Mouse (Mus musculus) liver, embryonic 14.5 days (tissue): ENCODE measurements around the gene Tas1r3. TPM values are rescaled to one million over a fixed set of nuclear protein-coding genes. Genes with fewer than 3 reads are reported as not detected.
A peak's percentile ranks its signal among the peaks of the same experiment; 100 is the strongest.

ENCODE experiments used
- ATAC-seq: fragments of 200-750 bp; cut with Nextera tagmentation; 2 replicates; pipeline ENCODE4 v1.8.0; 2017; ENCODE audit warnings: moderate number of reproducible peaks, mild to moderate bottlenecking, moderate library complexity; ENCODE audit not compliant: insufficient read depth
- DNase-seq, 3 experiments: peaks; one replicate each; pipeline ENCODE4 v3.0.0-alpha.2; 2012 to 2013; ENCODE audit warnings: low read depth in 3 of 3, low spot score in 3 of 3
- H3K27ac ChIP-seq: fragments of 300-500 bp; sonication (generic); 2 replicates; pipeline ENCODE4 v1.5.1; 2014; ENCODE audit warnings: moderate library complexity, mild to moderate bottlenecking, control low read depth, inconsistent platforms
- H3K27me3 ChIP-seq: fragments of 300-500 bp; sonication (generic); 2 replicates; pipeline ENCODE4 v1.6.1; 2014; ENCODE audit warnings: mild to moderate bottlenecking, low read length, moderate library complexity; ENCODE audit not compliant: control insufficient read depth, insufficient read depth
- H3K36me3 ChIP-seq: fragments of 300-500 bp; sonication (generic); replicated peaks from 2 replicates; pipeline ENCODE4 v1.6.1; 2014; ENCODE audit warnings: low read depth; ENCODE audit not compliant: control insufficient read depth, insufficient read depth
- H3K4me1 ChIP-seq, 2 experiments: fragments of 200-500 bp in 1 of 2; fragments of 300-500 bp in 1 of 2; sonication (generic) in 1 of 2; replicated peaks; 2 replicates each; pipeline ENCODE4 v1.6.1; 2012 to 2014; ENCODE audit warnings: antibody characterized with exemption in 1 of 2, inconsistent platforms in 1 of 2, low read length in 1 of 2; ENCODE audit not compliant: control insufficient read depth in 2 of 2, insufficient read depth in 2 of 2
- H3K4me2 ChIP-seq: fragments of 300-500 bp; sonication (generic); 2 replicates; pipeline ENCODE4 v1.6.1; 2014; ENCODE audit warnings: low read depth, mild to moderate bottlenecking, control low read depth, moderate library complexity
- H3K4me3 ChIP-seq, 2 experiments: fragments of 200-500 bp in 1 of 2; fragments of 300-500 bp in 1 of 2; sonication (generic) in 1 of 2; 2 replicates each; pipeline ENCODE4 v1.5.1; 2012 to 2014; ENCODE audit warnings: low read depth in 2 of 2, low read length in 2 of 2, mild to moderate bottlenecking in 2 of 2, control low read depth in 1 of 2, inconsistent platforms in 1 of 2, moderate library complexity in 1 of 2; ENCODE audit not compliant: insufficient read depth in 1 of 2
- H3K9ac ChIP-seq: fragments of 300-500 bp; sonication (generic); replicated peaks from 2 replicates; pipeline ENCODE4 v1.6.1; 2014; ENCODE audit warnings: mild to moderate bottlenecking, control low read depth, moderate library complexity
- H3K9me3 ChIP-seq: fragments of 300-500 bp; sonication (generic); 2 replicates; pipeline ENCODE4 v1.6.1; 2016; ENCODE audit warnings: low read length, mixed read lengths; ENCODE audit not compliant: control insufficient read depth
- CTCF ChIP-seq: IDR thresholded peaks from 2 replicates; pipeline ENCODE4 v1.5.1; 2016; ENCODE audit warnings: antibody characterized with exemption, low read depth, control low read depth
- EP300 ChIP-seq: IDR thresholded peaks from 2 replicates; pipeline ENCODE4 v1.6.1; 2016; ENCODE audit warnings: antibody characterized with exemption, low read depth
- WGBS: fragments of 180-500 bp; shearing (Covaris S2); extraction: QIAGEN DNeasy Blood & Tissue Kit; methylation state at CpG from one replicate; pipeline ENCODE4 v1.1.7; 2014; ENCODE audit not compliant: insufficient replicate concordance; 5-methylcytosine and 5-hydroxymethylcytosine counted together
- polyA plus RNA-seq, 2 experiments: library from polyadenylated mRNA; depleted of rRNA in 1 of 2; stranded (reverse) in 1 of 2; unstranded in 1 of 2; fragments of >200 nt; fragmentation: Nextera tagmentation in 1 of 2; extraction: Ambion mirVana in 1 of 2; gene quantifications; 2 replicates each; pipeline versions ENCODE4 v1.2.1 to v1.2.3; 2012 to 2014

Gene Tas1r3
- polyA plus RNA-seq, 2 experiments = 0.04 to 0.08 TPM

DNA sequence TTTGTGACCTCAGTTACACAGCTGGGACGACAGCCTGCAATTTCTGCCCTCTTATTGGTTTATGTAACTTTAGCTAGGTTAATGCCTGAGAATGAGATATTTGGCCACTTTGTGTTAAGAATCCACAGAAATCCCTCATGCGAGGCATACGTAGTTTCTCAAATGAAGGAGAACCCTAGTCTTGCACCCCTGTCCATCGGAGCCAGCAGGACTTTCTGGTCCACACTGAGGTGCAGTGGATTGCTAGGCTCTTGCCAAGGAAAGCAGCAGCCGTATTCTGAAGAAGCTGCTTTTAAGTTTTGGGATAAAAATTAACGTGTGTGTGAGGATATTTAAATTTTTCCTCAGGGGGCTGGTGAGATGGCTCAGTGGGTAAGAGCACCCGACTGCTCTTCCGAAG lies 32.6 kb downstream of the Tas1r3 start:
- peak overlapping the region; percentile 85 for H3K4me2 ChIP-seq
- H3K9ac ChIP-seq = peak overlapping the region; percentile 45; the same call in 1 of the 2 replicates
- DNase-seq (no peak), ATAC-seq (no peak)
- H3K4me3 ChIP-seq = peak overlapping the region; percentile 43 to 95; a peak in 3 of 4 replicates
- no peaks in the 10 kb centered on the region for H3K9me3 ChIP-seq
- H3K27me3 ChIP-seq = no peaks in the 10 kb centered on the region
- H3K36me3 ChIP-seq = peaks cover 27% of the 10 kb centered on the region
- peak overlapping the region; percentile 51; the same call in 1 of the 2 replicates for H3K27ac ChIP-seq
- TF ChIP-seq CTCF (no peak), EP300 (no peak)
- WGBS = 48% methylated on average over 8 of the region's 8 CpGs
- H3K4me1 ChIP-seq = peaks cover 6 to 13% of the 10 kb centered on the region in 2 experiments; a peak in 3 of 4 replicates

GRCm38 (mm10) chr4:155829866-155830265 lies 33.3 kb downstream of the Tas1r3 start:
- TF ChIP-seq EP300 (no peak), CTCF (no peak)

GRCm38 (mm10) chr4:155823443-155823842 lies 39.7 kb downstream of the Tas1r3 start:
- Histone ChIP-seq H3K27me3 (no peaks in the 10 kb centered on the region), H3K4me1 (no peaks in the 10 kb centered on the region), H3K4me2 (no peak overlapping the region), H3K9ac (no peak overlapping the region), H3K27ac (no peak overlapping the region), H3K36me3 (peaks cover 86% of the 10 kb centered on the region), H3K9me3 (no peaks in the 10 kb centered on the region), H3K4me3 (no peak overlapping the region)
- TF ChIP-seq EP300 (no peak), CTCF (no peak)
- DNase-seq (no peak), ATAC-seq (no peak)
- WGBS = 95% methylated on average over 16 of the region's 16 CpGs

More at GRCm38 (mm10) chr4:155829866-155830265, 33.3 kb downstream of the Tas1r3 start:
- H3K27me3 ChIP-seq = no peaks in the 10 kb centered on the region
- H3K9me3 ChIP-seq = no peaks in the 10 kb centered on the region
- H3K4me1 ChIP-seq = peaks cover 6 to 13% of the 10 kb centered on the region in 2 experiments; a peak in 3 of 4 replicates
- 83% methylated on average over 4 of the region's 4 CpGs for WGBS
- no peak overlapping the region for H3K4me3 ChIP-seq
- H3K27ac ChIP-seq = no peak overlapping the region
- no peak overlapping the region for H3K9ac ChIP-seq
- no peak for DNase-seq
- peaks cover 32% of the 10 kb centered on the region for H3K36me3 ChIP-seq
- ATAC-seq = no peak
- no peak overlapping the region; the same call in 1 of the 2 replicates for H3K4me2 ChIP-seq

- Histone ChIP-seq H3K9ac (no peak overlapping the region), H3K36me3 (peaks cover 90% of the 10 kb centered on the region), H3K27ac (no peak overlapping the region), H3K4me2 (no peak overlapping the region), H3K4me1 (no peaks in the 10 kb centered on the region), H3K4me3 (no peak overlapping the region), H3K9me3 (no peaks in the 10 kb centered on the region), H3K27me3 (no peaks in the 10 kb centered on the region)
- ATAC-seq (no peak), DNase-seq (no peak)
- WGBS = 78% methylated on average over 7 of the region's 7 CpGs
- TF ChIP-seq CTCF (peak; percentile 48), EP300 (no peak)
These were observed 42.1 kb downstream of the Tas1r3 start for GRCm38 (mm10) chr4:155821025-155821424.

DNA sequence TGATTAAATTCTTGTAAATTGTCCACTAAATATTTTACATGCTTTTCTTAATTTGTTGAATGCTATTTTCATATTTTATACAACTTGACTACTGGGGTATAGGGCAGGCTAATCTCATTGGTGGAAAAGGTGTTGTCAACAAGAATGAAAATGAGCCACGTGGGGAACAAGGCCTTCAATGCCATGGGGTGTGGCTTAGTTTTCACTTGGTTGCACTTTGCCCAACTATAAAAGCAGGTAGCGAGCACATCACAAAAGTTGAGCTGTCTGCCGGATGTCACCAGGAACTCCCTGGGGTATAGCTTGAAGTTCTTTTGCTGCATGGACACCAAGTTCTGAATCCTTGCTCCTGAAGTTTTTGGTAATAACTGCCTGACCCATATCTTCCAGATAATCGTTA lies 45.6 kb downstream of the Tas1r3 start:
- H3K4me1 ChIP-seq = peaks cover 10 to 11% of the 10 kb centered on the region in 2 experiments
- no peak overlapping the region for H3K27ac ChIP-seq
- TF ChIP-seq CTCF = no peak
- no peak for TF ChIP-seq EP300
- no peaks in the 10 kb centered on the region for H3K27me3 ChIP-seq
- H3K4me3 ChIP-seq = no peak overlapping the region
- no peaks in the 10 kb centered on the region for H3K9me3 ChIP-seq
- no peak for DNase-seq
- no peak for ATAC-seq
- no peak overlapping the region for H3K9ac ChIP-seq
- no peak overlapping the region for H3K4me2 ChIP-seq
- WGBS = 77% methylated on average over 4 of the region's 4 CpGs
- peaks cover 85% of the 10 kb centered on the region for H3K36me3 ChIP-seq
